Mouse (Mus musculus) thymus, postnatal 14 days (tissue): Measurements from ENCODE around the gene Gm20388.
"Not testable (repeated sequence)": the region's sequence is repeated elsewhere in the genome, so short reads cannot be mapped to it uniquely, and the experiment has no call there.

ENCODE experiments used
- DNase-seq: peaks from one replicate; pipeline ENCODE4 v3.0.0; 2021

The Gm20388 gene

GRCm38 (mm10) chr8:123224278-123225266 is 3313.9 kb downstream of the Gm20388 start, which contains the start of gene Cdk10:
Cdk10 (plus strand) TSS chr8:123224842.
- DNase-seq, result peak; percentile 91

GRCm38 (mm10) chr8:123228416-123228815 is 3317.8 kb downstream of the Gm20388 start:
- DNase-seq, result no peak

- not testable (repeated sequence) for DNase-seq
These were observed 3319.7 kb downstream of the Gm20388 start for GRCm38 (mm10) chr8:123230326-123230725.

GRCm38 (mm10) chr8:123231742-123232141 is 3321.1 kb downstream of the Gm20388 start:
- no peak for DNase-seq

GRCm38 (mm10) chr8:123232553-123232952 is 3321.9 kb downstream of the Gm20388 start:
- no peak for DNase-seq

GRCm38 (mm10) chr8:123233300-123233699 is 3322.7 kb downstream of the Gm20388 start:
- DNase-seq, result no peak

- no peak for DNase-seq
These were observed 3323.1 kb downstream of the Gm20388 start for GRCm38 (mm10) chr8:123233760-123234159.

GRCm38 (mm10) chr8:123234918-123235519 is 3324.4 kb downstream of the Gm20388 start:
- peak; percentile 29 for DNase-seq

GRCm38 (mm10) chr8:123235520-123236497 is 3325.2 kb downstream of the Gm20388 start, which contains the start of gene Spata2l:
Spata2l (minus strand) TSS chr8:123236233.
- peak; percentile 98 for DNase-seq

- DNase-seq, result no peak
These were observed 3328.8 kb downstream of the Gm20388 start for GRCm38 (mm10) chr8:123239398-123239797.

GRCm38 (mm10) chr8:123242107-123242923 is 3331.7 kb downstream of the Gm20388 start:
- DNase-seq, result no peak

GRCm38 (mm10) chr8:123243053-123243452 is 3332.4 kb downstream of the Gm20388 start:
- no peak for DNase-seq

- no peak for DNase-seq
These were observed 3333.7 kb downstream of the Gm20388 start for GRCm38 (mm10) chr8:123244382-123244781.

- no peak for DNase-seq
These were observed 3334.9 kb downstream of the Gm20388 start for GRCm38 (mm10) chr8:123245543-123245942.

GRCm38 (mm10) chr8:123247748-123248147 is 3337.1 kb downstream of the Gm20388 start:
- DNase-seq, result no peak

GRCm38 (mm10) chr8:123248596-123248995 is 3338.0 kb downstream of the Gm20388 start:
- no peak for DNase-seq

- DNase-seq, result no peak
These were observed 3340.3 kb downstream of the Gm20388 start for GRCm38 (mm10) chr8:123250940-123251339.

- DNase-seq, result no peak
These were observed 3342.3 kb downstream of the Gm20388 start for GRCm38 (mm10) chr8:123252925-123253324.

GRCm38 (mm10) chr8:123253451-123254098 is 3342.9 kb downstream of the Gm20388 start:
- no peak for DNase-seq

- peak; percentile 90 for DNase-seq
These were observed 3343.7 kb downstream of the Gm20388 start, which contains the start of the genes Zfp276 and Vps9d1 for GRCm38 (mm10) chr8:123254099-123254885. Zfp276 (plus strand) TSS chr8:123254195. Vps9d1 (minus strand) TSS chr8:123254348.
